Mouse (Mus musculus): ENCODE measurements at regions not wholly inside any gene's neighbourhood (a gene's known extent, or its start where the extent isn't known, plus 50 kb on each side); places are given as distances from the start of the nearest gene placed in this dataset.

DNA sequence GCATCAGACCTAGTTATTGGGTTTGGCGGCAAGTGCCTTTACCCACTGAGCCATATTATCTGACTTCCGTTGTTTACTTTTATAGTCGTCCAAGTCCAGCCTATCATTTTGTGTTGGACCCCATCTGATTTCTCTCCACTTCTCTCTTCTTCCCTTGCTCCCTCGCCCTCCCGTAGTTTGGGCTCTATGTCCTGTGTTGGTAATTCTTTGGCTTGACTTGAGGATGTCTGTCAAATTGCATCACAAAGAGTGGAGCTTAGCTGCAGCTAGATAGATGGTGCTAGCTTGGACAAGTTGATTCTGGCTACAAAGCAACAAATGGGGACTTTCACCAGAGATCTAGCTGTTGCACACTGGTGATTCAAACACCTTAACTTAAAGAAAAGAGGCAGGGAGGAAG, 147.9 kb downstream of the Pmp22 start:
- Histone ChIP-seq H3K4me1 (ENCODE audit: control insufficient read depth, insufficient read depth, low read length) (no peaks in the 10 kb centered on the region), H3K27me3 (ENCODE audit: control insufficient read depth, insufficient read depth, low read length) (no peaks in the 10 kb centered on the region), H3K4me3 (replicated peaks; ENCODE audit: low read length) (no peak overlapping the region), H3K27ac (ENCODE audit: low read length) (no peak overlapping the region), H3K4me2 (ENCODE audit: low read depth, low read length) (no peak overlapping the region), H3K36me3 (ENCODE audit: control insufficient read depth, insufficient read depth, low read length) (no peaks in the 10 kb centered on the region), H3K9ac (ENCODE audit: low read length) (no peak overlapping the region), H3K9me3 (replicated peaks; ENCODE audit: control insufficient read depth, low read length) (no peaks in the 10 kb centered on the region)
- ATAC-seq (ENCODE audit: insufficient read depth, low FRiP score): no peak
- WGBS: 76% methylated on average over 5 of the region's 5 CpGs

DNA sequence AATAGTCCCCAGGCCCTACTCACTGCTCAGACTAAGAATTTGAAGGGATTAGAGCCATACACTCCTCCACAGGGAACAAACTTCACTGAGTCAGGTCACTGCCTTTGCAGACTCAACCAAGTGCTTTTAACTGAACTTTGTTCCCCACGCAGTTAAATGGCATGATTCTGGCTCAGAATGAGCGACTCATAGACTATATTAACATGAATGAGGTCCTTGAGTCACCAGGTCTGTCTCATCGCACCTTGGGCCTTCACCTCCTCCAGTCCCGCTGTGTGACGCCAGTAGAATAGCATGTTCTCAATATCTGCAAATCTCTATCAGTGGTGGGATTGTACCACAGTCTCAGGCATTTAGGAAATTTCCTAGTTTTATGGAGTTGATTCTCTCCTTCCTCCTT, 153.1 kb downstream of the Pmp22 start:
- 91% methylated on average over 5 of the region's 5 CpGs for WGBS
- no peaks in the 10 kb centered on the region for H3K36me3 ChIP-seq (ENCODE audit: control insufficient read depth, insufficient read depth, low read length)
- H3K4me2 ChIP-seq (ENCODE audit: low read depth, low read length): no peak overlapping the region
- no peak overlapping the region for H3K4me3 ChIP-seq (replicated peaks; ENCODE audit: low read length)
- H3K9ac ChIP-seq (ENCODE audit: low read length): no peak overlapping the region
- H3K9me3 ChIP-seq (replicated peaks; ENCODE audit: control insufficient read depth, low read length): no peaks in the 10 kb centered on the region
- no peak overlapping the region for H3K27ac ChIP-seq (ENCODE audit: low read length)
- no peaks in the 10 kb centered on the region for H3K27me3 ChIP-seq (ENCODE audit: control insufficient read depth, insufficient read depth, low read length)
- no peak for ATAC-seq (ENCODE audit: insufficient read depth, low FRiP score)
- no peaks in the 10 kb centered on the region for H3K4me1 ChIP-seq (ENCODE audit: control insufficient read depth, insufficient read depth, low read length)

GRCm38 (mm10) chr11:63282541-63282940, 153.8 kb downstream of the Pmp22 start:
- Histone ChIP-seq H3K4me2 (ENCODE audit: low read depth, low read length) (no peak overlapping the region), H3K27ac (ENCODE audit: low read length) (no peak overlapping the region), H3K4me1 (ENCODE audit: control insufficient read depth, insufficient read depth, low read length) (no peaks in the 10 kb centered on the region), H3K9ac (ENCODE audit: low read length) (no peak overlapping the region), H3K27me3 (ENCODE audit: control insufficient read depth, insufficient read depth, low read length) (no peaks in the 10 kb centered on the region), H3K9me3 (replicated peaks; ENCODE audit: control insufficient read depth, low read length) (no peaks in the 10 kb centered on the region), H3K4me3 (replicated peaks; ENCODE audit: low read length) (no peak overlapping the region), H3K36me3 (ENCODE audit: control insufficient read depth, insufficient read depth, low read length) (no peaks in the 10 kb centered on the region)
- ATAC-seq (ENCODE audit: insufficient read depth, low FRiP score): no peak
- WGBS: 79% methylated on average over 10 of the region's 10 CpGs

DNA sequence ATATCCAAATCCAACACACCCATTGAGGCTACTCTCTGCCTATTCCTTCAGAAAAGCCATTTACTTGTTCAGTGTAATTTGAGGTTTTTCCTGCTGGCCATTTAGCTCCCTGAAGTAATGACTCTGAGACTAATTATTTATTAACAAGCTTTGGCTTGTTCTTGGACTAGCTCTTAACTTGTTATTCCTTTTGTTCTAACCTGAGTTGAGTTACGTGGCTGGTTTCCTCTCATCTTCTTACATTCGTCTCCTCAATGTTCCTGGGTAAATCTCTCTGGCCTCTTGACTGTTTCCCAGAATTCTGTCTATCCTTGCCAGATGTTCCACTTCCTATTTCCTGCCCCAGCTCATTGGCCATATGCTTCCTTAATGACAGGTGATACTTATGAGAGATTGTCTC, 157.2 kb downstream of the Pmp22 start:
- 70% methylated on average over 2 of the region's 2 CpGs for WGBS
- Histone ChIP-seq H3K4me1 (ENCODE audit: control insufficient read depth, insufficient read depth, low read length) (no peaks in the 10 kb centered on the region), H3K4me3 (replicated peaks; ENCODE audit: low read length) (no peak overlapping the region), H3K27ac (ENCODE audit: low read length) (no peak overlapping the region), H3K9ac (ENCODE audit: low read length) (no peak overlapping the region), H3K9me3 (replicated peaks; ENCODE audit: control insufficient read depth, low read length) (no peaks in the 10 kb centered on the region), H3K4me2 (ENCODE audit: low read depth, low read length) (no peak overlapping the region), H3K27me3 (ENCODE audit: control insufficient read depth, insufficient read depth, low read length) (no peaks in the 10 kb centered on the region), H3K36me3 (ENCODE audit: control insufficient read depth, insufficient read depth, low read length) (no peaks in the 10 kb centered on the region)
- no peak for ATAC-seq (ENCODE audit: insufficient read depth, low FRiP score)

DNA sequence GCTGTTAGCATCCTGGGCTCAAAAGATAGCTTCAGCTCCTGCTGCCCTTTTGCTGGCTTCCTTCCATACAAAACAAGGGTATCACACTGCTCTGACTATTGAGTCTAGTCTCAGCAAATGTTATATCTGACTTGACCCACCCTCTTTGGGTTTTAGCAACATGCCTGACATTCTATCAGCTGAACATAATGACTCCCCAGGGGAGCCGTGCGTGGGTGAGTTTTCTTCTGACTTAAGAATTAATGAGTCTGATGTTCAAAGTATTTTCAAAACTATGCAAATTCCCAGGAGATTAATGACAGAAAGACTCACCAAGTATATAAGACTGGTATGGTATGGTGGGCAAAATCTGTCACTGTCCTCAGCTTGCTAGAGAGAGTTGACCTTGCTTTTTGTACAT, 159.0 kb downstream of the Pmp22 start:
- Histone ChIP-seq H3K4me1 (ENCODE audit: control insufficient read depth, insufficient read depth, low read length) (no peaks in the 10 kb centered on the region), H3K9ac (ENCODE audit: low read length) (no peak overlapping the region), H3K27ac (ENCODE audit: low read length) (no peak overlapping the region), H3K36me3 (ENCODE audit: control insufficient read depth, insufficient read depth, low read length) (no peaks in the 10 kb centered on the region), H3K4me3 (replicated peaks; ENCODE audit: low read length) (no peak overlapping the region), H3K27me3 (ENCODE audit: control insufficient read depth, insufficient read depth, low read length) (no peaks in the 10 kb centered on the region), H3K4me2 (ENCODE audit: low read depth, low read length) (no peak overlapping the region), H3K9me3 (replicated peaks; ENCODE audit: control insufficient read depth, low read length) (no peaks in the 10 kb centered on the region)
- ATAC-seq (ENCODE audit: insufficient read depth, low FRiP score): no peak
- 68% methylated on average over 2 of the region's 2 CpGs for WGBS

GRCm38 (mm10) chr11:63290618-63291017, 161.8 kb downstream of the Pmp22 start:
- H3K27me3 ChIP-seq (ENCODE audit: control insufficient read depth, insufficient read depth, low read length): no peaks in the 10 kb centered on the region
- H3K4me3 ChIP-seq (replicated peaks; ENCODE audit: low read length): no peak overlapping the region
- no peak for ATAC-seq (ENCODE audit: insufficient read depth, low FRiP score)
- H3K9me3 ChIP-seq (replicated peaks; ENCODE audit: control insufficient read depth, low read length): no peaks in the 10 kb centered on the region
- WGBS: 80% methylated on average over 13 of the region's 13 CpGs
- no peaks in the 10 kb centered on the region for H3K4me1 ChIP-seq (ENCODE audit: control insufficient read depth, insufficient read depth, low read length)
- no peak overlapping the region for H3K4me2 ChIP-seq (ENCODE audit: low read depth, low read length)
- H3K27ac ChIP-seq (ENCODE audit: low read length): no peak overlapping the region
- no peaks in the 10 kb centered on the region for H3K36me3 ChIP-seq (ENCODE audit: control insufficient read depth, insufficient read depth, low read length)
- no peak overlapping the region for H3K9ac ChIP-seq (ENCODE audit: low read length)

DNA sequence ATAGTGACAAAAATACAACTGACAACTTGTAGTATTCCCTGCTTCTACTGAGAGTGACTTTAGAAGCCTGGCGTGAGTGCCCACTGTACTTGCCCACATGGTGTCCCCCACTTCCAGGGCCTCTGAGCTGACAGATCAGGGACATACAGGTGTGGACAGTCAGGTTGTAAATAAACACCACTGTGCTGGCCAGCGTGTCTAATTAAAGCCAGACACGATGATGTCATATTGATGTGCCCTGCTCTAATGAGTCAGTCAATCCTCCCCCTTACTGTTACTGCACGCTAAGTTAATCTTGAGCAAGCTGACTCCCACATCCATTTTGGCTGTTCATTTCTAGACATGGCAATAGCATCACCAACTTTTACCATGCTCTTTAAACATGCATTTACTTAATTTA, 164.7 kb downstream of the Pmp22 start:
- H3K27ac ChIP-seq (ENCODE audit: low read length): no peak overlapping the region
- 78% methylated on average over 4 of the region's 4 CpGs for WGBS
- no peaks in the 10 kb centered on the region for H3K9me3 ChIP-seq (replicated peaks; ENCODE audit: control insufficient read depth, low read length)
- ATAC-seq (ENCODE audit: insufficient read depth, low FRiP score): no peak
- no peaks in the 10 kb centered on the region for H3K36me3 ChIP-seq (ENCODE audit: control insufficient read depth, insufficient read depth, low read length)
- H3K4me2 ChIP-seq (ENCODE audit: low read depth, low read length): no peak overlapping the region
- no peak overlapping the region for H3K9ac ChIP-seq (ENCODE audit: low read length)
- H3K4me1 ChIP-seq (ENCODE audit: control insufficient read depth, insufficient read depth, low read length): no peaks in the 10 kb centered on the region
- H3K27me3 ChIP-seq (ENCODE audit: control insufficient read depth, insufficient read depth, low read length): no peaks in the 10 kb centered on the region
- no peak overlapping the region for H3K4me3 ChIP-seq (replicated peaks; ENCODE audit: low read length)

DNA sequence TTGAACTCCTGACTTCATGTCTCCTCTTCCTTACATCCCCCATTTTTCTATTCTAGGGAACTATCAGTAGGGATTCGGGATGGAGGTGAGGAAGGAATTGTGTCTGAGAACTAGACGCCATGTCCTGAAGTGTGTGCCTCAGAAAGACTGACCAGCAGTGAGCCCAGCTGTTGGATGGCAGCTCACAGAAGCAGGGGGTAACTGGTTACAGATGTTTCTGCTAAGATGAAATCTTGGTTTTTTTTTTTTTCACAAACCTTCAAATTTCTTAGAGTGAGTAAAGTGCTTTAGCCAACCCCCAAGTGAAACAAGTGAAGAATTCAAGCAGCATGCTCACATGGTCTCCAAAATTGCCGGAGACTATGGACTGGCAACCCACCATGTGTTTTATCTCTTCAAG, 165.7 kb downstream of the Pmp22 start:
- Histone ChIP-seq H3K36me3 (ENCODE audit: control insufficient read depth, insufficient read depth, low read length) (no peaks in the 10 kb centered on the region), H3K27me3 (ENCODE audit: control insufficient read depth, insufficient read depth, low read length) (no peaks in the 10 kb centered on the region), H3K4me2 (ENCODE audit: low read depth, low read length) (no peak overlapping the region), H3K27ac (ENCODE audit: low read length) (no peak overlapping the region), H3K9ac (ENCODE audit: low read length) (no peak overlapping the region), H3K4me1 (ENCODE audit: control insufficient read depth, insufficient read depth, low read length) (no peaks in the 10 kb centered on the region), H3K9me3 (replicated peaks; ENCODE audit: control insufficient read depth, low read length) (no peaks in the 10 kb centered on the region), H3K4me3 (replicated peaks; ENCODE audit: low read length) (no peak overlapping the region)
- ATAC-seq (ENCODE audit: insufficient read depth, low FRiP score): no peak
- 80% methylated on average over 3 of the region's 3 CpGs for WGBS

DNA sequence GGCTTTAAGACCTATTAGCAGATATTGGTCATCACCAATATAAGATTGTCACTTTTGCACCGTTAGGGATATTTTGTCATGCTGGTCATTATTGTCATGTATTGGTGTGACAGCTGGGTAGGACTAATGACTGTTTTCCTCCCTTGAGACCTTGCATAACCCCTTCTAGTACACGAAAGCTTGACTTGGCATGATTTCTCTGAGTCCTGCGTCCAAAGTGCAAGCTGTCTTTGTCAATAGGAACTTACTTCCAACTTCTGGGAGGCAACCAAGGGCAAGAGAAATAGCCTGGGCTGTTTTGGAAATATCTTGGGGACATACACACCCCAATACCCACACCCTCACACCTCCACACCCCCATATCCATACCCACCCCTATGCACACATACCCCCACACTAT, 167.7 kb downstream of the Pmp22 start:
- 74% methylated on average over 3 of the region's 3 CpGs for WGBS
- no peaks in the 10 kb centered on the region for H3K36me3 ChIP-seq (ENCODE audit: control insufficient read depth, insufficient read depth, low read length)
- no peak overlapping the region for H3K4me2 ChIP-seq (ENCODE audit: low read depth, low read length)
- H3K27ac ChIP-seq (ENCODE audit: low read length): no peak overlapping the region
- H3K9ac ChIP-seq (ENCODE audit: low read length): no peak overlapping the region
- no peaks in the 10 kb centered on the region for H3K9me3 ChIP-seq (replicated peaks; ENCODE audit: control insufficient read depth, low read length)
- H3K4me1 ChIP-seq (ENCODE audit: control insufficient read depth, insufficient read depth, low read length): no peaks in the 10 kb centered on the region
- no peaks in the 10 kb centered on the region for H3K27me3 ChIP-seq (ENCODE audit: control insufficient read depth, insufficient read depth, low read length)
- ATAC-seq (ENCODE audit: insufficient read depth, low FRiP score): no peak
- H3K4me3 ChIP-seq (replicated peaks; ENCODE audit: low read length): no peak overlapping the region

Data from stomach, embryonic 16.5 days (tissue).